Mouse (Mus musculus) megakaryocyte, embryonic 14.5 days (primary cell): ENCODE measurements around the gene Kif5a. TPM values are rescaled to one million over a fixed set of nuclear protein-coding genes. Genes with fewer than 3 reads are reported as not detected.
"Not testable (repeated sequence)": the region's sequence is repeated elsewhere in the genome, so short reads cannot be mapped to it uniquely, and the experiment has no call there.

Experiments used
- H3K27me3 ChIP-seq: replicated peaks from 2 replicates; pipeline ENCODE3; 2012; ENCODE audit warnings: inconsistent platforms
- H3K36me3 ChIP-seq: replicated peaks from 2 replicates; pipeline ENCODE3; 2012; ENCODE audit warnings: low read length, inconsistent platforms, mixed read lengths
- H3K4me1 ChIP-seq: 2 replicates; pipeline ENCODE4 v1.6.1; 2012; ENCODE audit warnings: inconsistent platforms
- H3K4me3 ChIP-seq: replicated peaks from 2 replicates; pipeline ENCODE3; 2012; ENCODE audit warnings: moderate library complexity, mild to moderate bottlenecking, inconsistent platforms
- H3K9me3 ChIP-seq: 2 replicates; pipeline ENCODE4 v1.6.1; 2012; ENCODE audit warnings: inconsistent platforms
- FLI1 ChIP-seq: IDR thresholded peaks from 2 replicates; pipeline ENCODE4 v1.6.1; 2012; ENCODE audit warnings: low read length, inconsistent platforms, mixed read lengths
- GATA1 ChIP-seq: IDR thresholded peaks from 3 replicates; pipeline ENCODE4 v1.6.1; 2012; ENCODE audit warnings: mixed read lengths, low read length, inconsistent platforms, borderline replicate concordance
- polyA plus RNA-seq: library from polyadenylated mRNA; stranded (reverse); fragments of >175 nt; gene quantifications from 2 replicates; pipeline ENCODE4 v1.2.3, GENCODE M21; 2012; ENCODE audit warnings: low replicate concordance; ENCODE audit not compliant: insufficient read depth

Kif5a gene
- 6.6 and 11.4 TPM in 2 replicates for polyA plus RNA-seq

DNA sequence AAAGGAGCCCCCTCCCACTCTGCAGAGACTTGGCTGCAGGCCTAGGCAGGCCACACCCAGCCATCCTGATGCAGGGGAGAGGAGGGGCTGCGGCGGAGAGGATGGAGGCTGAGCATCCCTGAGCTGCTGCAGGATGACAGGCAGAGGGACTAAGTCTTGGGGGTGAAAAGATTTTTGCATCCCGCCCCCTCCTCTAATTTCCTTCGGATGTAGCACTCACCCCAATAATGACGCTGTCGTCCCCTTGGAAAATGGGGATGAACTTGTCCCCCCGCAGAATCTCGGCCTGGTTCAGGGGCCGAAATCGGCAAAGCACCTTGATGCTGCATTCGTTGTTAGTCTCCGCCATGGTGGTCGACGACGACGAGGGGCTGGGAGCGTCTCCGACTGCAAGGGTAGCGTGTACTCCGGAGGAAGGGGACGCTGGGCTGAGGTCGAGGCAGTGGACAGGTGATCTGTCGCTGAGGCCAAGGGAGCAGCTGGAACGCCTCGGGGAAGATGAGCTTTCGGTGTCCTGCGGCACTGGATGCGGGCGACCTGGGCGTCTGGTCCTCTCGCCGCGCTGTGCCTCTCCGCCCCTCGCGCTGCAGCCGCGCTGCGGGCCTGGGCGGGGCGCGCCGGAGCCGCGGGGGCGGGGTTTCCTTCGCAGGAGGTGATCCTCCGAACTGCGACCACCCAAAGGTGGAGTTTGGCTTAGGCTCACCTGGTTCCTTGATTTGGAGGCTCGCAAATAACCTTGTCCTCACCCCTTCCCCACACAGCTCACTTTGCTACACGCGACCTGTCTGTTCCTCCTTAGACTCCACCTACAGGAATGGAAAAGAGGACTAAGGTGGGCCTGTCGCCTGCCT is at the start of gene Kif5a:
TSS of gene Kif5a (minus strand) at position 801 of the 851 bp plus-strand sequence.
- H3K36me3 ChIP-seq = peaks cover 3% of the 10 kb centered on the region
- H3K9me3 ChIP-seq = no peaks in the 10 kb centered on the region
- H3K4me3 ChIP-seq = peak within 1 kb of the TSS; percentile 92
- H3K4me1 ChIP-seq = peaks cover 32% of the 10 kb centered on the region
- peaks cover 60% of the 10 kb centered on the region for H3K27me3 ChIP-seq
- TF ChIP-seq GATA1 = no peak
- TF ChIP-seq FLI1 = no peak

DNA sequence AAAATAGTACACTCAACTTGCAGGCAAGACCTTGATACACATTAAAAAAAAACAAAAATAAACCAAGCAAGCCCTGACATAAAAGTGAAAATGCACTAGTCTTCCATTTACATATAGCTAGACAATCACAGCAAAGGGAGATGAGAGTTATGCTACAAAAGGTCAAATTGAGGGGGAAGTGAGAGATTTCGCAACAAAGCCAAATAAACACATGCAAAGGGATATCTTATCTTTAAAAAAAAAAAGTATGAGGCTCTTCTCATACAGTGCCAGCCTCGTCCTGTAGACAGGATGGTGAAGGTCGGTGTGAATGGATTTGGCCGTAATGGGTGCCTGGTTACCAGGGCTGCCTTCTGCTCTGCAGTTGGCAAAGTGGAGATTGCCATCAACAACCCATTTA is 49.7 kb upstream of the Kif5a start:
- Histone ChIP-seq H3K4me3 (no peak overlapping the region), H3K36me3 (peaks cover 25% of the 10 kb centered on the region), H3K9me3 (peaks cover 3% of the 10 kb centered on the region; the same call in 1 of the 2 replicates), H3K27me3 (no peaks in the 10 kb centered on the region), H3K4me1 (peaks cover 51% of the 10 kb centered on the region)
- TF ChIP-seq FLI1 (no peak), GATA1 (no peak)

DNA sequence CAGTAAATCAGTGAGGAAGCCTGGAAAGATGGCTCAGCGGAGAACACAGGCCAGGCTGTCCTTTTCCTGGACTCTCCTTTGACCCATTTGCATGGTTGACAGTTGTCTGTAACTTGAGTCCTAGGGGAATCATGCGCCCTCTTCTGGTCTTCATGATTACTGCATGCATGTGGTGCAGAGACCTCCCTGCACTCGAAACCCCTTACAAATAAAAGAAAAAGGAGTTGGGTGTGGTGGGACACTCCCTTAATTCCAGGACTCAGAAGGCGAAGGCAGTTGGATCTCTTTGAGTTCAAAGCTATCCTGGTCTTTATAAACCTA is 49.2 kb upstream of the Kif5a start:
- no peaks in the 10 kb centered on the region for H3K27me3 ChIP-seq
- TF ChIP-seq GATA1 (no peak), FLI1 (no peak)
- peaks cover 3% of the 10 kb centered on the region; the same call in 1 of the 2 replicates for H3K9me3 ChIP-seq
- H3K4me1 ChIP-seq = peaks cover 46% of the 10 kb centered on the region
- H3K4me3 ChIP-seq = peak overlapping the region; percentile 97
- H3K36me3 ChIP-seq = peaks cover 31% of the 10 kb centered on the region

DNA sequence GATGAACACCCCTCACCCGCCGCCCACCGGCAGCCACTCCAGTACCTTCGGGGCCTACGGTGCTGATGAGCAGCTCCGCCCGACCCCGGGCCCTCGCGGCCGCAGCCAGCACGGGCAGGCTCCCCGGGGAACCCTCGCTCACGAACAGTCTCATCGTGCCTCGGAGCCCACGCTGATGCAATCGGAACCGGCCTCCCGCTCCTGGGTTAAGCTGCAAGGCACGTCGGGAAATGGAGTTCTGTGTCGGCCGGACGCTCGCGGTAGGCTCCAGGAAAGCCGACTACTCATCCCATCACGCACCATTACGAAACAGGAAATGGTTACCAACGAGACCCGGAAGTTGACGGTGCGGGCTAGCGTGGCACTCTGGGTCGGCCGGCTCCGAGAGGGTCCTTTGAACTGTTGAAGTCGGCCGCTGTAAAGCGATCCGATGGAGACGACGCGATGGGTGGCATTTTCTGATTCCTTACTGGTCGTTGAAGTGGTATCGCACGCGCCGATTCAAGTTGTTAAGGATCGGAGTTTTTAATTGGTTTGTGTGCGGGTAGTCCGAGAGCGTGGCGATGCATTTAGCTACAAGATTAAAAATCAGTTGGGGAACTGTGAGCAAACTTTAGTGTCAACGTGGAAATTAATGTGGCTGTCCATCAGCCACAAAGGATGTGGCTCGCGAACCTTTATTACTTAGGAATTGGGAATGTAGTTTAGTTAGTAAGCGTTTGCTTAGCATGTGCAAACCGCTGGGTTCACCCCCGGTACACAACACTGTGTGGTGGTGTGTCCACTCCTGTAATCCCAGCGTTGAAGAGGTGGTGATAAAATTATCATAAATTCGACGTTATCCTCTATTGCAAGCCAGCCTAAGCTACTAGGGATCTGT is 48.6 kb upstream of the Kif5a start, which contains the start of gene Mars:
TSS of gene Mars (minus strand) at position 311 of the 880 bp plus-strand sequence.
- Histone ChIP-seq H3K36me3 (peaks cover 37% of the 10 kb centered on the region), H3K4me1 (peaks cover 43% of the 10 kb centered on the region), H3K27me3 (no peaks in the 10 kb centered on the region), H3K4me3 (peak within 1 kb of the TSS; percentile 97), H3K9me3 (peaks cover 3% of the 10 kb centered on the region; the same call in 1 of the 2 replicates)
- TF ChIP-seq GATA1 = no peak
- TF ChIP-seq FLI1 = peak; percentile 83

DNA sequence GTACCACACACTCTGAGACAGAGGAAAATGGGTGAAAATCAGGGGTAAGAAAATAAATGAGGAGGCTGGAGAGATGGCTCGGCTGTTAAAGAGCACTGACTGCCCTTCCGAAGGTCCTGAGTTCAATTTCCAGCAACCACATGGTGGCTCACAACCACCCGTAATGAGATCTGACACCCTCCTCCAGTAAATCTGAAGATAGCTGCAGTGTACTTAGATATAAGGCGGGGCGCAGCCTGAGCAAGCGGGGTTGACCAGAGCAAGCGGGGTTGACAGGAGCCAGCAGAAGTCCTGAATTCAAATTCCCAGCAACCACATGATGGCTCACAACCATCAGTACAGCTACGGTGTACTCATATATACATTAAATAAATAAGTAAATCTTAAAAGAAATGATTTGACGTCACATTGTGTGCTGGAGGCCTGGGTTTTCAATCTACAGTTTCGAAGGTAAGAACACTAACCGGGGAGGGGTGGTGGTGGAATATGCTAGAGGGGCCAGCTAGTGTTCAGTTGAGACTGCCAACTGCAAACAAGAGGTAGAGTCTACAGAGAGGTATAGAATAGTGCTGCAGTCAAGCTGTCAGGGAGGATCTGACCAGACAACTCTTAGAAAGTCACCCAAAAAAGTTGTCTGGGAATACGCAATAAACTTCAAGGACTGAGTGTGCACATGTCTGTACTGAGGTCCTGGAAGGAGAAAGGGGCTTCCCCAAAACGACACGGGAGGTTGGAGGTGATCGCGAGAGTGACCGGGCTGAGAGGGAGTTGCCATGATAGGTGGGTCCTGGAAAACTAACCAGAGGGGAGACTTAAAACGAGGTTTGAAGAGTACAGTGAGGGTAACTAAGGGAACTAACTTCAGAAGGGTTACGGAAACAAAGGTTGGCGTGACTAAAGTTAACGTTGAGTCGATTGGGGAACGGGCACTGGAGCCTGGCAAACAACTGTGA is 47.7 kb upstream of the Kif5a start:
- peaks cover 3% of the 10 kb centered on the region; the same call in 1 of the 2 replicates for H3K9me3 ChIP-seq
- H3K4me3 ChIP-seq = peak overlapping the region; percentile 97
- H3K36me3 ChIP-seq = peaks cover 46% of the 10 kb centered on the region
- TF ChIP-seq FLI1 (no peak), GATA1 (no peak)
- H3K4me1 ChIP-seq = peaks cover 45% of the 10 kb centered on the region
- no peaks in the 10 kb centered on the region for H3K27me3 ChIP-seq

DNA sequence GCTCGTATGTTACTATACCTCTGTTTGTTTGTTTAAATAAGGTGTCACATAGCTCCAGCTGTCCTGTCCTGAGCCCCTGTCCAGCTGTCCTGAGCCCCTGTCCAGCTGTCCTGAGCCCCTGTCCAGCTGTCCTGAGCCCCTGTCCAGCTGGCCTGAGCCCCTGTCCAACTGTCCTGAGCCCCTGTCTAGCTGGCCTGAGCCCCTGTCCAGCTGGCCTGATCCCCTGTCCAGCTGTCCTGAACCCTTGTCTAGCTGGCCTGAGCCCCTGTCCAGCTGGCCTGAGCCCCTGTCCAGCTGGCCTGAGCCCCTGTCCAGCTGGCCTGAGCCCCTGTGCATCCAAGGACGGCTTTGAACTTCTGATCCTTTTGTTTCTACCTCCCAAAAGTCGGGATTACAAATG is 46.0 kb upstream of the Kif5a start:
- H3K36me3 ChIP-seq = peaks cover 62% of the 10 kb centered on the region
- H3K4me3 ChIP-seq, H3K27me3 ChIP-seq: not testable (repeated sequence)

DNA sequence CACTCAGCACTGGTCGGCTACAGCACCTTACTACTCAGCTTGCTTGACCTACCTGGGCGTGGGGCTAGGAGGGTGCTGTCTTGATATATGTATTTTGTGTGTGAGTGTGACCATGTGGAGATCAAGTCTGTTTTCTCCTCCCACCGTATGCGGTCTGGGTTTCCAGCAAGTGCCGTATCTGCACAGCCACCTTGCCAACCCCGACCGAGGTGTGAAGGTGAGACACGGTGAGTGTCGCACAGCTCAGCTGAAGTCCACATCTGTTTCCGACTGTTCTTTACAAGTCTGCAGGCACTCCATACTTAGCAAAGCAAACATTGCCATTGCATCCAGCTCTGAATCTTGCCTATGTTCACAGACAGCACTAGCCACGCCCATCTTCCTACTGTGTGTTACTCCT is 40.0 kb upstream of the Kif5a start:
- no peak for TF ChIP-seq FLI1
- no peak for TF ChIP-seq GATA1
- Histone ChIP-seq H3K27me3 (no peaks in the 10 kb centered on the region), H3K4me3 (peak overlapping the region; percentile 60), H3K36me3 (peaks cover 99% of the 10 kb centered on the region), H3K9me3 (no peaks in the 10 kb centered on the region), H3K4me1 (peaks cover 13% of the 10 kb centered on the region)

More for the DNA sequence above, 46.0 kb upstream of the Kif5a start:
- not testable (repeated sequence) for H3K9me3 ChIP-seq
- peaks cover 52% of the 10 kb centered on the region for H3K4me1 ChIP-seq

DNA sequence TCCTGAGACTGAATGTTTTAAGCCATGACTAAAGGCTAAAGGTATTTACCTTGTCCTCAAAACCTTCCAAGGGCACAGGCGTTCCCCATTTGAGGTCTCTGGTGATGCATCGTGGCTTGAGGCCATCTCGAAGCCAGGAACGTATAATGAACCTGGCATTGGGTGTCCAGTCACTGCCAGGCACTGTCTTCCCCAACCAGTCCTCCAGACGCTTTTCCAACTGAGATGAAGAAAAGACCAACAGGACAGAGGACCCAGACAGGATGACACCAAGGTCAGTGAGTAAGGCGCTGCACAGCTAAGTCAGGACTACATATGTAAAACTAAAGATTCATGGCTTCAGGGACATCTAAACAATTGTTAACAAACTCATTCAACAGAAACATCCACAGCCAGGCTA is 37.2 kb upstream of the Kif5a start:
- peaks cover 99% of the 10 kb centered on the region for H3K36me3 ChIP-seq
- H3K4me1 ChIP-seq = peaks cover 30% of the 10 kb centered on the region

More for the DNA sequence above, 37.2 kb upstream of the Kif5a start:
- H3K9me3 ChIP-seq = no peaks in the 10 kb centered on the region
- TF ChIP-seq FLI1 = no peak
- TF ChIP-seq GATA1 = no peak
- H3K27me3 ChIP-seq = no peaks in the 10 kb centered on the region
- no peak overlapping the region for H3K4me3 ChIP-seq
